Mouse (Mus musculus): ENCODE results near the gene Nnmt. TPM values are rescaled to one million over a fixed set of nuclear protein-coding genes. Genes with fewer than 3 reads are reported as not detected.

Nnmt gene
- polyA plus RNA-seq, 1 experiment from 2014 or later: 2.9 TPM

- Histone ChIP-seq H3K9ac (ENCODE audit: low read depth, low read length) (no peak overlapping the region), H3K9me3 (replicated peaks; ENCODE audit: control insufficient read depth, low read length, poor library complexity, severe bottlenecking) (no peaks in the 10 kb centered on the region), H3K27me3 (ENCODE audit: control insufficient read depth, insufficient read depth, low read depth, low read length) (no peaks in the 10 kb centered on the region), H3K4me3 (ENCODE audit: low read depth, low read length) (no peak overlapping the region), H3K4me1 (ENCODE audit: control insufficient read depth, insufficient read depth, low read length) (no peaks in the 10 kb centered on the region), H3K27ac (ENCODE audit: low read length) (no peak overlapping the region), H3K4me2 (ENCODE audit: low read length) (no peak overlapping the region), H3K36me3 (ENCODE audit: control insufficient read depth, insufficient read depth, low read length) (no peaks in the 10 kb centered on the region)
- WGBS: 89% methylated on average over 5 of the region's 5 CpGs
- no peak for ATAC-seq
Observed at GRCm38 (mm10) chr9:48612542-48612941, 7.6 kb upstream of the Nnmt start.

- no peak overlapping the region for H3K4me3 ChIP-seq (ENCODE audit: low read depth, low read length)
- no peaks in the 10 kb centered on the region for H3K9me3 ChIP-seq (replicated peaks; ENCODE audit: control insufficient read depth, low read length, poor library complexity, severe bottlenecking)
- H3K4me2 ChIP-seq (ENCODE audit: low read length): no peak overlapping the region
- H3K36me3 ChIP-seq (ENCODE audit: control insufficient read depth, insufficient read depth, low read length): no peaks in the 10 kb centered on the region
- H3K9ac ChIP-seq (ENCODE audit: low read depth, low read length): no peak overlapping the region
- H3K4me1 ChIP-seq (ENCODE audit: control insufficient read depth, insufficient read depth, low read length): no peaks in the 10 kb centered on the region
- 41% methylated on average over 1 of the region's 1 CpGs for WGBS
- H3K27ac ChIP-seq (ENCODE audit: low read length): no peak overlapping the region
- no peak for ATAC-seq
- H3K27me3 ChIP-seq (ENCODE audit: control insufficient read depth, insufficient read depth, low read depth, low read length): no peaks in the 10 kb centered on the region
Observed at GRCm38 (mm10) chr9:48611032-48611431, 6.1 kb upstream of the Nnmt start.

- no peak overlapping the region for H3K4me3 ChIP-seq (ENCODE audit: low read depth, low read length)
- H3K4me2 ChIP-seq (ENCODE audit: low read length): no peak overlapping the region
- H3K27ac ChIP-seq (ENCODE audit: low read length): no peak overlapping the region
- 79% methylated on average over 4 of the region's 4 CpGs for WGBS
- H3K9ac ChIP-seq (ENCODE audit: low read depth, low read length): no peak overlapping the region
- no peaks in the 10 kb centered on the region for H3K27me3 ChIP-seq (ENCODE audit: control insufficient read depth, insufficient read depth, low read depth, low read length)
- ATAC-seq: no peak
- H3K9me3 ChIP-seq (replicated peaks; ENCODE audit: control insufficient read depth, low read length, poor library complexity, severe bottlenecking): no peaks in the 10 kb centered on the region
- H3K36me3 ChIP-seq (ENCODE audit: control insufficient read depth, insufficient read depth, low read length): no peaks in the 10 kb centered on the region
- H3K4me1 ChIP-seq (ENCODE audit: control insufficient read depth, insufficient read depth, low read length): no peaks in the 10 kb centered on the region
Observed at GRCm38 (mm10) chr9:48609734-48610133, 4.8 kb upstream of the Nnmt start.

- Histone ChIP-seq H3K36me3 (ENCODE audit: control insufficient read depth, insufficient read depth, low read length) (no peaks in the 10 kb centered on the region), H3K27me3 (ENCODE audit: control insufficient read depth, insufficient read depth, low read depth, low read length) (no peaks in the 10 kb centered on the region), H3K27ac (ENCODE audit: low read length) (no peak overlapping the region), H3K4me1 (ENCODE audit: control insufficient read depth, insufficient read depth, low read length) (no peaks in the 10 kb centered on the region), H3K9me3 (replicated peaks; ENCODE audit: control insufficient read depth, low read length, poor library complexity, severe bottlenecking) (no peaks in the 10 kb centered on the region), H3K4me3 (ENCODE audit: low read depth, low read length) (no peak overlapping the region), H3K9ac (ENCODE audit: low read depth, low read length) (no peak overlapping the region), H3K4me2 (ENCODE audit: low read length) (no peak overlapping the region)
- ATAC-seq: no peak
- WGBS: 29% methylated on average over 7 of the region's 7 CpGs
Observed at GRCm38 (mm10) chr9:48607417-48607816, 2.5 kb upstream of the Nnmt start.

DNA sequence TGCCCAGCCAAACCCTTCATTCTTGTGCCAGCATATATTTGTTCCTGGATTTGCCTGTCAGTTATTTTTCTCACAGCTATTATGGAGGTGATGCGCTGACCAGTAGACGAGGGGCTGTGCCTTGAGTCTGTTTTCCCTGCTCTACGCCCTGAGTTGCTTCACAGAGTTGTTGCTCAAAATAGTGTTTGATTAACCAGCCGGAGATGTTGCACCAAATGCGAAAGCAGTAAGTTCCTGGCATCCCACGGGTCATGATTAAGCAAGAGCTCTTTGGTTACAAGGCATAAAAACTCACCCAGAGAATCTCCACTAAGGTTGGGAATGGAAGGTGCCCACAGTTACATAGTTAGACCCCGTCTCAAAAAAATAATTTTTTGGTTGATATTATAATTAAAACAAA, 1.2 kb upstream of the Nnmt start:
- no peak for ATAC-seq
- WGBS: 86% methylated on average over 7 of the region's 7 CpGs
- Histone ChIP-seq H3K9me3 (replicated peaks; ENCODE audit: control insufficient read depth, low read length, poor library complexity, severe bottlenecking) (no peaks in the 10 kb centered on the region), H3K27me3 (ENCODE audit: control insufficient read depth, insufficient read depth, low read depth, low read length) (no peaks in the 10 kb centered on the region), H3K9ac (ENCODE audit: low read depth, low read length) (no peak overlapping the region), H3K27ac (ENCODE audit: low read length) (no peak overlapping the region), H3K4me2 (ENCODE audit: low read length) (no peak overlapping the region), H3K36me3 (ENCODE audit: control insufficient read depth, insufficient read depth, low read length) (no peaks in the 10 kb centered on the region), H3K4me3 (ENCODE audit: low read depth, low read length) (no peak overlapping the region), H3K4me1 (ENCODE audit: control insufficient read depth, insufficient read depth, low read length) (no peaks in the 10 kb centered on the region)

DNA sequence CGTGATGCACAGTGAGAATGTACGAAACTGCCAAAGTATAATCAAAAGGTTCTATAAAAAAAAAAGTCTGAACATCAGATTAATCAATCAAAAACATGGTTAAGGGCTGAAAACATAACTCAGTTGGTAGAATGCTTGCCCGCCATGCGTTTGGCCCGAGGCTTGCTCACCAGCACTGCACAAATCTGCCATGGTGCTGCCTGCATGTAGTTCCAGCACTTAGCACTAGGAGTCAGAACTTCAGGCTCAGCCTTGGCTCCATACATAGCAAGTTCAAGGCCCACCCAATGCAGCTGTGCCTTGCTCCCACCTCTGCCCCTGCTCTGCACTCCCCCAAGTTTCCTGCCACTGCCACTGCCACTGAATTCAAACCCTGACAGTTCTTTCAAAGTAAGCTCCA, 744 bp upstream of the Nnmt start:
- no peak overlapping the region for H3K27ac ChIP-seq (ENCODE audit: low read length)
- H3K9me3 ChIP-seq (replicated peaks; ENCODE audit: control insufficient read depth, low read length, poor library complexity, severe bottlenecking): no peaks in the 10 kb centered on the region
- WGBS: 91% methylated on average over 5 of the region's 5 CpGs
- no peak for ATAC-seq
- no peaks in the 10 kb centered on the region for H3K27me3 ChIP-seq (ENCODE audit: control insufficient read depth, insufficient read depth, low read depth, low read length)
- H3K36me3 ChIP-seq (ENCODE audit: control insufficient read depth, insufficient read depth, low read length): no peaks in the 10 kb centered on the region
- H3K4me2 ChIP-seq (ENCODE audit: low read length): no peak overlapping the region
- H3K9ac ChIP-seq (ENCODE audit: low read depth, low read length): no peak overlapping the region
- no peaks in the 10 kb centered on the region for H3K4me1 ChIP-seq (ENCODE audit: control insufficient read depth, insufficient read depth, low read length)
- no peak overlapping the region for H3K4me3 ChIP-seq (ENCODE audit: low read depth, low read length)

GRCm38 (mm10) chr9:48604226-48604625, 727 bp downstream of the Nnmt start:
- Histone ChIP-seq H3K4me1 (ENCODE audit: control insufficient read depth, insufficient read depth, low read length) (no peaks in the 10 kb centered on the region), H3K4me3 (ENCODE audit: low read depth, low read length) (no peak overlapping the region), H3K9me3 (replicated peaks; ENCODE audit: control insufficient read depth, low read length, poor library complexity, severe bottlenecking) (no peaks in the 10 kb centered on the region), H3K9ac (ENCODE audit: low read depth, low read length) (no peak overlapping the region), H3K27ac (ENCODE audit: low read length) (no peak overlapping the region), H3K4me2 (ENCODE audit: low read length) (no peak overlapping the region), H3K36me3 (ENCODE audit: control insufficient read depth, insufficient read depth, low read length) (no peaks in the 10 kb centered on the region), H3K27me3 (ENCODE audit: control insufficient read depth, insufficient read depth, low read depth, low read length) (no peaks in the 10 kb centered on the region)
- no peak for ATAC-seq
- 56% methylated on average over 1 of the region's 1 CpGs for WGBS

GRCm38 (mm10) chr9:48600881-48601280, 4.1 kb downstream of the Nnmt start:
- no peak overlapping the region for H3K4me3 ChIP-seq (ENCODE audit: low read depth, low read length)
- H3K9ac ChIP-seq (ENCODE audit: low read depth, low read length): no peak overlapping the region
- no peak overlapping the region for H3K4me2 ChIP-seq (ENCODE audit: low read length)
- WGBS: 74% methylated on average over 9 of the region's 9 CpGs
- no peaks in the 10 kb centered on the region for H3K27me3 ChIP-seq (ENCODE audit: control insufficient read depth, insufficient read depth, low read depth, low read length)
- no peaks in the 10 kb centered on the region; the same call in 1 of the 2 replicates for H3K4me1 ChIP-seq (ENCODE audit: control insufficient read depth, insufficient read depth, low read length)
- H3K27ac ChIP-seq (ENCODE audit: low read length): no peak overlapping the region
- H3K36me3 ChIP-seq (ENCODE audit: control insufficient read depth, insufficient read depth, low read length): no peaks in the 10 kb centered on the region
- ATAC-seq: no peak
- H3K9me3 ChIP-seq (replicated peaks; ENCODE audit: control insufficient read depth, low read length, poor library complexity, severe bottlenecking): no peaks in the 10 kb centered on the region

- Histone ChIP-seq H3K9ac (ENCODE audit: low read depth, low read length) (no peak overlapping the region), H3K4me1 (ENCODE audit: control insufficient read depth, insufficient read depth, low read length) (no peaks in the 10 kb centered on the region; the same call in 1 of the 2 replicates), H3K4me3 (ENCODE audit: low read depth, low read length) (no peak overlapping the region), H3K4me2 (ENCODE audit: low read length) (no peak overlapping the region), H3K27me3 (ENCODE audit: control insufficient read depth, insufficient read depth, low read depth, low read length) (no peaks in the 10 kb centered on the region), H3K27ac (ENCODE audit: low read length) (no peak overlapping the region), H3K36me3 (ENCODE audit: control insufficient read depth, insufficient read depth, low read length) (no peaks in the 10 kb centered on the region), H3K9me3 (replicated peaks; ENCODE audit: control insufficient read depth, low read length, poor library complexity, severe bottlenecking) (no peaks in the 10 kb centered on the region)
- no peak for ATAC-seq
- WGBS: 63% methylated on average over 2 of the region's 2 CpGs
Observed at GRCm38 (mm10) chr9:48600066-48600465, 4.9 kb downstream of the Nnmt start.

- no peaks in the 10 kb centered on the region for H3K9me3 ChIP-seq (replicated peaks; ENCODE audit: control insufficient read depth, low read length, poor library complexity, severe bottlenecking)
- H3K27me3 ChIP-seq (ENCODE audit: control insufficient read depth, insufficient read depth, low read depth, low read length): no peaks in the 10 kb centered on the region
- H3K4me3 ChIP-seq (ENCODE audit: low read depth, low read length): no peak overlapping the region
- no peak for ATAC-seq
- no peaks in the 10 kb centered on the region for H3K36me3 ChIP-seq (ENCODE audit: control insufficient read depth, insufficient read depth, low read length)
- 76% methylated on average over 5 of the region's 5 CpGs for WGBS
- no peak overlapping the region for H3K9ac ChIP-seq (ENCODE audit: low read depth, low read length)
- H3K4me2 ChIP-seq (ENCODE audit: low read length): no peak overlapping the region
- no peaks in the 10 kb centered on the region; the same call in 1 of the 2 replicates for H3K4me1 ChIP-seq (ENCODE audit: control insufficient read depth, insufficient read depth, low read length)
- H3K27ac ChIP-seq (ENCODE audit: low read length): no peak overlapping the region
Observed at GRCm38 (mm10) chr9:48597494-48597893, 7.5 kb downstream of the Nnmt start.

Measured in midbrain, embryonic 16.5 days (tissue).